Mouse (Mus musculus) stomach, postnatal 0 days (tissue): ENCODE measurements at regions not wholly inside any gene's neighbourhood (a gene's known extent, or its start where the extent isn't known, plus 50 kb on each side); places are given as distances from the start of the nearest gene placed in this dataset.

ENCODE experiments used
- CTCF ChIP-seq: IDR thresholded peaks from 2 replicates; pipeline ENCODE4 v1.5.1; 2016; ENCODE audit warnings: antibody characterized with exemption, low read depth, mild to moderate bottlenecking, moderate library complexity
- EP300 ChIP-seq: optimal IDR thresholded peaks from 2 replicates; pipeline ENCODE3; 2016; ENCODE audit warnings: antibody characterized with exemption

GRCm38 (mm10) chr16:65369271-65369670 lies 151.0 kb upstream of the Pou1f1 start:
- no peak for TF ChIP-seq CTCF
- no peak for TF ChIP-seq EP300
